Mouse (Mus musculus) cerebellum, adult 18-20 months (tissue): ENCODE data around the gene Cdk5rap1.
"Not testable (repeated sequence)": the region's sequence is repeated elsewhere in the genome, so short reads cannot be mapped to it uniquely, and the experiment has no call there.

Experiments used
- DNase-seq, 2 experiments: peaks; one replicate each; pipeline ENCODE4 v3.0.0; 2021

The Cdk5rap1 gene

DNA sequence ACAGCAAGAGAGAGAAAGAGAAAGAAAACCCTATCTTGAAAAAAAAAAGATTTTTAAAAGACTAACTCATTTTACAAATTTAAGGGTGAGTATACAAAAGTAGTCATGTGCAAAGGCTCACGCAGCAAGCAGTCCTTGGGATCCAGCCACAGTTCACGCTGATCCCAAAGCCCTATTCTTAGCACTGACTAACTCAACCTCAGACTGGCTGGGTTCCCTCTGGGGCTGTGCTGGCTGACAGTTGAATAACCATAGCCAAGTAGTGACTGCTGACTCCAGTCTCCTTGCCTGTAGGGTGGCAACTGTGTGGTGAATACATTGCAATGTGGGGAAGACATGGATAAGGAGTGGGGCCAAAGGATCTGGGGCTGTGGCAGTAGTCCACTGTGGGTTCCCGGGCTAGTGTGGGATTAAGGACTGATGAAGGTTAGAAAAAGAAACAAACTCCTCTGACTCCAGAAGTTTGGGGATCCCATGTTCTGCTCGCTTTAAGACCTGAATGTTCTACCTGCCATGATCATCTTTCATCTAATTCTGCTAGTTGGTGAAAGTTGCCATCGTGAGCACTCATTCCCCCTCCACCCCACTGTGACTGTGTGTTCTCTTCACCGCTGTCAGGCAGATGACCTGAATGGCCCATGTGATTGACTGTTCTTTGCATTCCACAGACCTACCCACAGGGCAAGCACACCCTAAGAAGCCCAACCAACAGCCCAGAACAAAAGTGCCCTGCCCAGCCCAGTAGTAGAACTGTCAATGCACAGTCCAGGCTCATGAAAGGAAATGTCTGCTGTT is 2.2 kb upstream of the Cdk5rap1 start:
- no peak for DNase-seq

DNA sequence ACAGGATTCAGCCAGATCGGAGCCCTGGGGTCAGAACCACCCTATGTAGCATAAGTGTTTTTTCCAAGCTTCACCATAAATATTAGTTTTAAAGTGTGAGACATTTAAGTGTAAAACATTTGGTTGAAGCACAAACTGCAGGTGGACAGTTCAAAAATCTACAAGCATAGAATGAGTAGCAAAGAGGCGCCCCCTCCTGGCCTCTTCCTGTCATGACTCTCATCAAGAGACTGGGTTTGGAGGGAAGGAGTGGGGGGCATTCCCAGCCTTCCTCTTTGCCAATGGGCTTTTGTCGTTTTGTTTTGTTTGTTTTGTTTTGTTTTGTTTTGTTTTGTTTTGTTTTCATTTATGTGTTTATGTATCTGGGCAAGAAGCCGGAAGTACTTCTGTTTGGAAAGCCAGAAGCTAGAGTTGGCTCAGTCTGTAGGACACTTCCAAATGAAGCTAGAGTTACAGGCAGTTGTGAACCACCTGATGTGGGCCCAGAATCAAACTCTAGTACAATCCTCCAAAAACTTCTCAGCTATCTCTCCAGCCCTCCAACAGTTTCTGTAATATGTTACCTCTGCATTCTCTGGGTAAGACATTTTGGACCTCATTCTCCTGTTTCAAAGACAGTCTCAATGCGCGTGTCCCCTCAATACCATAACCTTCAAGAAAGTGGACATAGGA is 1.3 kb upstream of the Cdk5rap1 start:
- peak; percentile 47 to 62 for DNase-seq

DNA sequence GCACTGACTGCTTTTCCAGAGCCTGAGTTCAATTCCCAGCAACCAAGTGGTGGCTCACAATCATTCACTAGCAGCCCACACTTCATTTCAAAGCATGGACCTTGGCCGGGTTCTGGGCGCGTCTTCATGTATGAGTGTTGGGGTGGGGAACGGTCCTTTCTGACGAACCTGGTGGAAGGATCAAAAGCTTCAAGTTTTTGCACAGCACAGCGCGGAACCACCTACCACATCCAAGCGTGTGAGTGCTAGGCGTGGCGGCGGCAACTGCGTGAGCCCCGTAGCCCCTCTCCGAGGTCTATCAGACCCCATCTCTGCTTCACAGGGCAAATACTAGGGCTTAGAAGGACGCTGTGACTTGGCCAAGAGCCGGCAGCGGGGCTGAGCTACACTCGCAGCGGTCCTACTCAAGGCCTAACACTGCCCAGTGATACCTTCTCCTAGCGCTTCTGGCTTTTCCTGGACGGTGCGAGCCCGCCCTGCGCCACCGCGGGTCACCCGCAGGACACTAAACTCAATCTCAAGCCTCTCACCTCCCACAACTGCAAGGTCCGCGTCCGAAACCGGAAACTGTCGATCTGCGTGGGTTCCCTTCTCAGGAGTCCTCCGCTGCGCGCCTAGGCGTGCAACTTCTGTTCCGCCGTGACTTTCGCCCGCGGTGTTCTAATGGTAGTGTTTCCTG is 520 bp downstream of the Cdk5rap1 start:
- DNase-seq, result peak; percentile 75 to 91

DNA sequence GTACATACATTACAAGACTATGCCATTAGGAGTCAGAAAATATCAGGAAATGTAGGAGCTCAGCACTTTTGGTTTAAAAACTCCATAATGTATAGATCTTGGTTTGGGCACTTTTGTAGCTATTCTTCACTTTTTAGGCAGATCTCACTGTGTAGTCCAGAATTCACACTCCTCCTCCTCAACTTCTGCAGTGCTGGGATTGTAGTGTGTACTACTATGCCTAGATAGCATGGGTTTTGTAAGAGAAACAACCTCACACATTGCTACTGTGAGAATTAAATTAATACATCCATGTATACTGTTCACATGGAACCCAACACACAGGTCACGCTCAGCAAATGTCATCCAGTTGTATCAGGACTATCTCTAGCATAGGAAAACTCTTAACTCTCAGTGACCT is 5.3 kb downstream of the Cdk5rap1 start:
- DNase-seq, result no peak

DNA sequence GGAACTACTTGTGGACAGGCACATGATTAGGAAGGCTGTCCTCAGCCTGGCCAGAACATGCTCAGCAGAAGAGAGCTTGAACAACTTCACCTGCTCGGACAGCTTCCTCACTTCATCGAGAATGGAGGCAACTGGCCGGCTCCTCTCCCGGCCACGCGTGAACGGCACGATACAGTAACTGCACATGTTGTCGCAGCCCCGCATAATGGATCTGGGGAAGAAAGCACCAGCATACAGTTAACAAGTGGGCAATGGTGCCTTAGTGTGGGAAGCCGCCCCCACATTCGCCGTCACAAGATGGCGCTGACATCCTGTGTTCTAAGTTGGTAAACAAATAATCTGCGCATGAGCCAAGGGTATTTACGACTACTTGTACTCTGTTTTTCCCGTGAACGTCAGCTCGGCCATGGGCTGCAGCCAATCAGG is 18.8 kb downstream of the Cdk5rap1 start:
- DNase-seq, result not testable (repeated sequence)

DNA sequence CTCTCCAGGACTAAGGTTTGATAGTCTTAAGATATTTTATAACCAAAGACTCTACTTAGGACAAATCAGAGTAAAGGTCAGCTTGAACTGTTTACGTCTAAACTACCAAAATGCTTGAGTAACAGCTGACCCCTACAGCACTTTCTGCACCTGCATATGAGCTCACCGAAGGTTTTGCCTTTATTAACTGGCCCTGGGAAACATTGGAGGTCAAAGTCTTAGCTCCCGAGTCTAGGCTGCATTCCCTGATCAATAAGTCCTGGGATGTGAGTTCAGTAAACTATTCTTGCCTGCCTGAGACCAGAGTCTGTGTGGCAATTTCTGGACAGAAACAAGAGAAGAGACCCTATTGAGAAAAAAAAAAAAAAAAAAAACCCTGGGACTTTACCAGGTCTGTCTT is 24.7 kb downstream of the Cdk5rap1 start:
- no peak for DNase-seq

DNA sequence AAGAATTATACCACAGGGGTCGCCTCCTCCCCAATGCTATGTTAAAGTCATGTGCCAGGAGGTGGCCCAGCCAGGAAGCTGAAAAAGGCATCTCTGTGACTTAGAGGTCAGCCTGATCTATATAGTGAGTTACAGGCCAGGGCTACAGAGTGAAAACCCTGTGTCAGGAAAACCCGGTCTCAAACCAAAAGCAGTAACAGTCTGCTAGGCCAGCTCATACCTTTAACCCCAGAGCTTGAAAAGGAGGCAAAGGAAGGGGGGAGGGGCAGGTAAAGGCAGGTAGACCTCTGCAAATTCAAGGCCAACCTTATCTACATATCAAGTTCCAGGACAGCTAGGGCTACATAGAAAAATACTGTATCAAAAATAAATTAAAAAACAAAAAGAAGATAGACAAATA is 33.5 kb downstream of the Cdk5rap1 start:
- DNase-seq, result no peak

DNA sequence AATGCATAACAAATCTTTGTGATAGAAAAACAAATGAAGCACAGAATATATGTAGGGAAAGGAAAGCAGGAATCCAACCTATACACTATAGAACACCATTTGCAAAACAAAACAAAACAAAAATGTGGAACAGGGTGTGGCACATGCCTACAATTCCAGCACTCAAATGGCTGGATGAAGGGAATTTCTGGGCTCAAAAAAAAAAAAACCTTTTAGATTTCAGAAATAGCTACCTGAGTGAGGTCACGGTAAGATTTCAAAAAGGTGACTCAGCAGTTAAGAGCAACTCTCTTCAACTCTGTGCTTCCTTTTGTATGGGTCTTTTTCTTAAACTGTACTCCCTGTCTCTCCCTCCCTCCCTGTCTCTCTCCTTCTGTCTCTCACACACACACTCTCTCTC is 34.6 kb downstream of the Cdk5rap1 start:
- no peak for DNase-seq

DNA sequence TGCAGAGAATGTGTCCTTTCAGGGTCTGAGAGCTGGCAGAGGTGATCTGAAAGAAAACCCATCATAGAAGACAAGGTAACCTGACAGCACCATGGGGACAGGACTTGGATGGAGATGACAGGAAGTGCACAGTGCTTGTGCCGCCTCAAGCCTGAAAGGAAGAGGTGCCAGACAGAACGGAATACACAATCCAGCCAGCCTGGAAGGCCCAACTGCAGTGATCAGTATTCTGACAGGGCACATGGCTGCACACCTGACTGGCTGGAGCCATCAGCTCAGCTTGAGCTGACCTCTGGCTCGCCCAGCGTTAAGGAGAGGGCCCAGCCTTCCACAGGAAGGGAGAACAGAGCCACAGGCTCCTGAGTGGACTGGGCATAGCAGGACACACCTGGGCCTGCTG is 37.2 kb downstream of the Cdk5rap1 start:
- DNase-seq, result no peak

DNA sequence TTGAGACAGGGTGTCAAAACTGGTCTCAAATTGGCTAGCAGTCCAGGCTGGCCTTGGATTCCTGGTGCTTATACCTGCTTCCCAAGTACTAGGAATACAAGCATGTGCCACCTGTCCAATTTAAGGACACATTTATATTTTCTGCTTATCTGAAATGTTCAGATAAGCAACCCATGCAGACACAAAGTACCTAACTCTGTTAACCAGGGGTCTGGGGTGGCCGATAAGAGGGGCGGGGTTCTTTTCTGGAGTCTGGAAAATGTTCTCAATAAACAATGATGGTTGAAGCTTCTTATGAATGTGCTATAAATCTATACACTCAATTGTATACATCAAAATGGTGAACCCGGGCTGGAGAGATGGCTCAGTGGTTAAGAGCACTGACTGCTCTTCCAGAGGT is 46.0 kb downstream of the Cdk5rap1 start:
- no peak for DNase-seq

DNA sequence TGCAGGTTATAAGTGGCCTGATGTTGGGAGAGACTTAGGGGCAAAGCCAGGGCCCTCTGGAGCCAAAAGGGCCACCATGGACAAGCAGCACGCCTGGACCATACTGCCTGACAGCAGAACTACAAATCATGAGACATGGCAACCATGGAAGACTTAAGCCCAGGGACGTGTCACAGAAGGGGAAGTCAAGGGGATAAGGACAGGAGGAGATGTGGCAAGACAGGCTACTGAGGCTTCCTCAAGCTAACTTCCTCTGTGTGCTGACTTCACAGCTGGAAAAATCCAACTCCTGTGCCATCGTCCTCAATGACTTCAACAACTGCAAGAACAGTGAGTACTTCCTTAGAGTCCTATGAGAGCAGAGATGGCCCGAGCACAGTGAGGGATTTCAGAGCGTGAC is 59.0 kb downstream of the Cdk5rap1 start:
- DNase-seq, result not testable (repeated sequence)

DNA sequence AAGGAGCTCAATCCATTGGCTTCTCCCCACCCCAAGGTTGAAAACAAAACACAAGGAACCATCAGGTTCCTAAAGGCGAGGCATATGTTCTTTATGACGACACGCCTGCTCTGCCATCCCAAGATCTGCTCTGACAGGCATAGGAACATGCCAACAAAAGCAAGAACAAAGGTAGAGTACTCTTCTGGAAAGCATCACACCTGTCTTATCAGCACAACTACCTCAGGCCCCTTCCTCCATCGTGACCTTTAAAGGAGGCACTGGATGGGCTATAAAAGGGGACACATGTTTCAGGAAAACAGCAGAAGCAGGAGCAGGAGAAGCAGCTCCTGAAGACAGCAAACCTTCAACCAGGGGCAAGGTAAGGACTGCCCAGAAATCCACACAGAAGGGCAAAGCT is 65.9 kb downstream of the Cdk5rap1 start, which contains the start of gene Bpifb9b:
TSS of gene Bpifb9b (plus strand) at position 301 of the 400 bp plus-strand sequence.
- DNase-seq, result not testable (repeated sequence)

DNA sequence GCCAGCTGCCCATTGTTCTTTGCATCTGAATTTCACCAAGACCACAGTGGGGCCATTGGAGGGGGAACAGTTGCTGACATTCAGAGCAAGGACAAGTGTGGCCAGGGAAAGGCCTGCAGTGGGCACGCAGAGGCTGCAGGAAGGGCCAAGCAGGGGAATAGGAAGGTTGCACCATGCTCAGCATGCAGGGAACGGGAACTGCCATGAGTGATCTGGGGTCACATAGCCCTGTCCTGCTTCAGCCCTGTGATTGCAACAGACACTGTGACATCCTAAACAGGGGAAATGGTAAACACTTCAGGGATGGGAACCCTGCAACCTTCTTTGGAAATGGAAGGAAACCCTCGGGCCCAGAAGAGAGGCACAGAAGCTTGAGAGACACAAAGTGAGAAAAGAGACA is 68.2 kb downstream of the Cdk5rap1 start:
- DNase-seq, result not testable (repeated sequence)

DNA sequence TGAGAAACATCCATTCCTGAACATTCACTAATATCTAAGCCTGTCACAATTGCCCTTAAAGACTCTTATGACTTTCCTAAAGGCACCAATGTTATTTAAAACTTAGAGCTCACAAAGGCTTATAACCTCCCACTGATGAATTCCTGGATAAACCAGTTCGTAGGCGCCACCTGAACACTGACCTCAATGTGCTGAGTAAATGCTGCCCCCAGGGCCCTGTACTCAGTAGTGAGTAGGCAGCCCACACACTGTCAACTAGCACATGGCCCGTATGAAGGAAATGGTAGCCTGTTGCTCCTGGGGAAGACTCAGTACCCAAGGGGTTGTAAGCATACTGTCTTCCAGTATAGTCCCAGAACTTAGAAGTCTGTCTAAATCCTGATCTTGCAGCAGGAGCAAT is 71.0 kb downstream of the Cdk5rap1 start:
- DNase-seq, result no peak

DNA sequence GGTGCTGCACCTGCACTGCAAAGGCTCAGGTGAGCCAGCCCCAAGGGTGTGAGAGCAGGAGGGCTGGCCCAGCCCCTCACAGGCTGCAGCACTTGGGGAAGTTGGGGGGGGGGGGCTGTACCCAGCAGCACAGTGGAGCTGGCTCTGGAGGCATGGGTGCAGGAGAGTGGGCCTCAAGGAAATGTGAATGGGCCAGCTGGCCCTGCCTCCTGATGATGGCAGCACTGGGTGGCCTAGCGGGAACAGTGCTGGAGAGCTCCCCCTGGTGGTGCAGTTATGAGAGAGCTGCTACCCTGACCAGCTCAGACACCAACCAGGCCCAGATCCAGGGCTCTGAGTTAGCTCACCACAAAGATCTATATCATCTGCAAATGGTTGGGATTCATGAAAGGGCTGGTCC is 72.3 kb downstream of the Cdk5rap1 start:
- DNase-seq, result peak; percentile 51 to 52

DNA sequence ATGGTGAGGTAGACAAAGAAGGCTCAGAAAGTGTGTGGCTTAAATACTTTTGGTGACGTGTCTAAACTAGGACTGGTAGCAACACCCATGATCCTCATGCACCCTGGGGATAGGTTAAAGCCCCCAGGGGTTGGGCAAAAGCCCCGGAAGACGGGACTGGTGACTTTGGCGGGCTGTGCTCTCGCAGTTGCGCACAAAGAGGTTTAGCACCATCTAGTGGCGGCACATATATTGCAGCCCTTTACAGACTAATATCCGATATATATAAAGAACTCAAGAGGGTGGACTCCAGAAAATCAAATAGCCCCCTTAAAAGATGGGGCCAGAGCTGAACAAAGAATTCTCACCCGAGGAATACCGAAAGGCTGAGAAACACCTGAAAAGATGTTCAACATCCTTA is 78.1 kb downstream of the Cdk5rap1 start:
- peak; percentile 39 to 51 for DNase-seq

DNA sequence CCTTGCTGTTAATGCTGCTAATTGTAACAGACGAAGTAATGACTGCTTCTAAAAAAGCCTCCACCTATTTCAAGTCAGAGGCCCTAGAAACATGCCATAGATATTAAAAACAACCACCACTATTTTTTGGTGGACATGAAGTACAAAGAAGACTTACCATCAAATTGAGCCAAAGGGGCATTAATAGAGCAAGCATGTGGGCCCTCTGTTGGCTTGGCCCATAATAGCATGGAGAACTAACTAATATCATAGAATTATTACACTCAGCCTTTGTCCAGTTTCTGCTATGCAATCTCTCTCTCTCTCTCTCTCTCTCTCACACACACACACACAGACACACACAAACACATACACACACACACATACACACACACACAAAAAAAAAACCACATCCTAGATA is 80.0 kb downstream of the Cdk5rap1 start:
- DNase-seq, result no peak

DNA sequence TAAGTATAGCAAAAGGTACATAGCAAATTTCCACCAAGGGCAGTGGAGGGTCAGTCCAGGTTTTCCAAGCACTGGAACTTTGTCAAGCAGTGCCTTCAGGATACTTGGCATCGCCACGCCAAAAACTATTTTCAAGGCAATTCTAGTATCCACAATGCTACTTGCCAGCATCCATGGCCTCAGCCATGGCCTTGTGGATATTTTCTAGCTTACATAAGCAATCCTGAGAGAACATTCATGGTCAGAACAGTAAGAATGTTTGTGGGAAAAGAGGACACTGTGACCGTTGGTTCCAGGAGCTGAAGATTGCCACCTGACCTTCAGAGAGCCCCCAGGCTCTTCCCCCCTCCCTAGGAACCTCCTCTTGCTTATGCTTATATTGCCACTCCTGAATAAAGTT is 80.9 kb downstream of the Cdk5rap1 start:
- not testable (repeated sequence) for DNase-seq
